Mouse (Mus musculus): Measurements from ENCODE around the gene Plppr3. TPM values are rescaled to one million over a fixed set of nuclear protein-coding genes. Genes with fewer than 3 reads are reported as not detected.

The Plppr3 gene
- polyA plus RNA-seq, 1 experiment from 2014 or later: 74.5 TPM

DNA sequence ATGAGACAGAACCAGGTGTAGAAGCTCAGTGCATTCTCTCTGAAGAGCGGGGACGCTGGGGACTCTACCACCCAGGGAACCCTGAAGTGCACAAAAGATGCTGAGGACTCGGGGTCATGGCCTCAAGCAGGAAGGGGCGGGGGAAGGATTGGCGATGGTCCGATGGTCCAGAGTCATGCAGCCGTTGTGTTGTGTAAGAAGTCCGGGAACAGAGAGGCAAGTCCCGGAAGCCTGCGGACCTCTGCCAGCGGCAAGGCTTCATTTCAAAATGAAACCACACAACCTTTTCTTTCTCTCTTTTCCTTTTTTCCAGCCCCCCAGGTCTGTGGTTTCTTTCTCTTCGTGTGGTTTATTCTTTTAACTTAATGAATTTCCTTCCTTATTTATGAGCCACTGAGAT lies 3.3 kb upstream of the Plppr3 start:
- Histone ChIP-seq H3K4me3 (replicated peaks) (no peak overlapping the region), H3K4me2 (no peak overlapping the region), H3K9ac (no peak overlapping the region), H3K27ac (peak overlapping the region; percentile 28; the same call in 1 of the 2 replicates), H3K36me3 (no peaks in the 10 kb centered on the region), H3K9me3 (replicated peaks) (no peaks in the 10 kb centered on the region), H3K27me3 (0 out of 2 replicates have a peak, but pooled peaks cover 5% of the 10 kb centered on the region), H3K4me1 (peaks cover 67% of the 10 kb centered on the region)
- ATAC-seq (replicated peaks; ENCODE audit: low FRiP score): no peak
- 44% methylated on average over 12 of the region's 12 CpGs for WGBS

DNA sequence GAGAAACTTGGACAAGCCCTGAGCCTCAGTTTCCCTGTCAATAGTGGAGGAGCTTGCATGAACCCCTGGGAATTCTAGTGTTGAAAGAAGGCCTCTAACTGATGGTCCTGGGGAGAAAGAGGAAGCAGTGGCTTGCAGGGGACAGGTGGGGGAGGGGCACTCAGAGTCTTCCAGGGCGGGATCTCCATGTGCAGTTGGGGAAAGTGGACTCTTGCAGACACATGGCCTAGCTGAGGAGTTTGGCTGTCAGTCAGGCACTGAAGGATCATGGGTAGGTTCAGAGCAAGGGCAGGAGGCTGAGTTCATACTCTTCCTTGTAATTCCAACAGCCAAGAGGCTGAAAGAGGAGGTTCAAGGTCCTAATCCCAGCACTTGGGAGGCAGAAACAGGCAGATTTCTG lies 2.7 kb upstream of the Plppr3 start:
- ATAC-seq (replicated peaks; ENCODE audit: low FRiP score): no peak
- H3K27me3 ChIP-seq: 0 out of 2 replicates have a peak, but pooled peaks cover 5% of the 10 kb centered on the region
- 38% methylated on average over 1 of the region's 1 CpGs for WGBS

DNA sequence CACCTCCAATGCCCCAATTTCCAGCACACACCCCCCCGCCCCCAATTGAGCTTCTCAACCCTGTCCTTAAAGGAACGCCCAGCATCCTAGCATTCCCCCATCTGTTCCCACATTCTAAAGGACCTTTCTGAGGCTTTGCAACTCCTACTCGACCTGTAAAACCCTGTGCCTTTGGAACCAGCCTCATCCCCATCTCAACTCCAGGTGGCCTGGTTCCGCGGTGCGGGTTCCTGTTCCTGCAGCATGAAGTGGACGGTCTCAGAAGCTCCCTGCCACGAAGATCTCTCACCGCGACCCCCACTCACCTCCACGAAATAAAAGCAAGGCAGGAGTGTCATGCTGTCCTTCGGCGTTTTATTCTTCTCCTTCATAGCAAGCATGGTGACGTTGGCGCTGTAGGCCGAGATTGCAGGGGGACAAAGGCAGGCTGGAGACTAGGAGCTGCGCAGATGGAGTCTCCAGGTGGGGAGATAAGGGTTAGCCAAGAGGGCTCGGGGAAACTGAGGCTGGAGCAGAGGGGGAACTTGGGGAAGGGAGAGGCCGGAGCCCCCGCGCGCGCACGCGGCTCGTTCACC lies 632 bp downstream of the Plppr3 start:
- peak overlapping the region; percentile 77 for H3K4me3 ChIP-seq (replicated peaks)
- peaks cover 34% of the 10 kb centered on the region for H3K4me1 ChIP-seq
- WGBS: under 1% methylated on average over 26 of the region's 26 CpGs
- no peaks in the 10 kb centered on the region for H3K27me3 ChIP-seq
- peak overlapping the region; percentile 96 for H3K4me2 ChIP-seq
- H3K36me3 ChIP-seq: peaks cover 26% of the 10 kb centered on the region
- peak overlapping the region; percentile 83 for H3K27ac ChIP-seq
- peak overlapping the region; percentile 82 for H3K9ac ChIP-seq
- ATAC-seq (replicated peaks; ENCODE audit: low FRiP score): peak; percentile 5; the same call in 1 of the 2 replicates
- no peaks in the 10 kb centered on the region for H3K9me3 ChIP-seq (replicated peaks)

More for the DNA sequence above, 2.7 kb upstream of the Plppr3 start:
- Histone ChIP-seq H3K9me3 (replicated peaks) (no peaks in the 10 kb centered on the region), H3K4me3 (replicated peaks) (no peak overlapping the region), H3K4me1 (peaks cover 65% of the 10 kb centered on the region), H3K27ac (no peak overlapping the region), H3K4me2 (no peak overlapping the region), H3K9ac (no peak overlapping the region), H3K36me3 (no peaks in the 10 kb centered on the region)

DNA sequence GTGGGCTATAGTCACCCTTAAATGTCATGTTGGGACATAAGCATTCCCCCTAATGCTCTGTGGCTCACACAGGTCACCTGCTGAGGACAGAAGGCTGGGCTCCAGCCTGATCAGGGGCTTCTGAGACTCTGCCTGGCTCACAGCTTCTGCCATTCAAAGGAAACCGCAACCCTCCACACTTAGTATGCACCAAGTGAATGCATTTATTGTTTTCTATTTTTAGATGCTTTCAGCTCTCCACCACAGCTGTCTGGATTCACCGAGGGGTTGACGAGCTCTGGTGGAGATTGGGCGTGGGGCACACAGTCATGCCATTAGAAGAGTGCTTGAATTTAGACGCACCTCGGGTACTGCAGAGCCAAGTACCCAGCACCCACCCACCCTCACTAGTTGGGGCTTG lies 1.1 kb downstream of the Plppr3 start:
- Histone ChIP-seq H3K27ac (peak overlapping the region; percentile 83; the same call in 1 of the 2 replicates), H3K4me1 (peaks cover 34% of the 10 kb centered on the region), H3K4me2 (peak overlapping the region; percentile 96), H3K4me3 (replicated peaks) (peak overlapping the region; percentile 77), H3K27me3 (no peaks in the 10 kb centered on the region), H3K9ac (peak overlapping the region; percentile 82), H3K36me3 (peaks cover 26% of the 10 kb centered on the region), H3K9me3 (replicated peaks) (no peaks in the 10 kb centered on the region)
- 5% methylated on average over 6 of the region's 6 CpGs for WGBS
- no peak for ATAC-seq (replicated peaks; ENCODE audit: low FRiP score)

DNA sequence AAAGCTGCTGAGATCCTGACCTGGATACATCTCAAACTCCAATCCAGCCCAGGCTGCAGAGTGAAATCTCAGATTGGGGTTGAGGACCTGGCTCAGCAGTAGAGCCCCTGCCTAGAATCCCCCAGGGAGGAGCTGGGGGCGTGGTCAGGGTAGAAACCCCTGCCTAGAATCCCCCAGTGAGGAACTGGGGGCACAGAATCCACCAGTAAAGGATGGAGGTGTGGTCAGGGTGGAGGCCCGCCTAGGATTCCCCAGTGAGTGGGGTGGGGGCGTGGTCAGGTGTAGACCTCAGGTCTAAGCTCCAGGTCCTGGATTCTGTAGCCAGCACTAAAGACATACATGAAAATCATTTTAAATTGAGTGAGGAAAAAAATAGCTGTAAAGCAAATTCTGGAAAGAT lies 1.6 kb downstream of the Plppr3 start:
- H3K27ac ChIP-seq: 0 out of 2 replicates have a peak overlapping the region, but pooled peaks have one; percentile 1
- peak overlapping the region; percentile 77 for H3K4me3 ChIP-seq (replicated peaks)
- H3K9ac ChIP-seq: no peak overlapping the region

DNA sequence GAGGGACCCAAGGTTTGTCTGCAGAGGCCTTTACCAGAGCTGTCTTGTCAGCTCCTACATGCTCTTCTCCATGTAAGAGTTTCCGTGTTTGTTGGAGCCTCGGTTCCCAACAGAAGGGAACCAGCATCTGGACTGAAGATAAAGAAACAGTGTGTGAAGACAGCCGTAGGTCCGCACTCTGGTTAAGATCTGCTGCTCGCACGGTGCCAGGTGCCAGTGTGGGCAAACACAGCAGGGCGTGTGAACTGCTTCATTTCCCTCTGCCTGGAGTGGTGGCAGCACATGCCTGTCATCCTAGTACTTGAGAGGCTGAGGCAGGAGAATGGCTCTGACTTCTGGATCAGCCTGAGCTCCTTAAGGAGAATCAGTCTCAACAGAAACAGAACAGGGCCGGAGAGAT lies 2.6 kb downstream of the Plppr3 start:
- Histone ChIP-seq H3K27me3 (no peaks in the 10 kb centered on the region), H3K4me3 (replicated peaks) (no peak overlapping the region), H3K4me1 (peaks cover 27% of the 10 kb centered on the region), H3K4me2 (no peak overlapping the region), H3K27ac (no peak overlapping the region), H3K36me3 (peaks cover 34% of the 10 kb centered on the region), H3K9me3 (replicated peaks) (no peaks in the 10 kb centered on the region), H3K9ac (no peak overlapping the region)
- ATAC-seq (replicated peaks; ENCODE audit: low FRiP score): no peak
- 91% methylated on average over 8 of the region's 8 CpGs for WGBS

More for the DNA sequence above, 1.6 kb downstream of the Plppr3 start:
- Histone ChIP-seq H3K4me2 (peak overlapping the region; percentile 96), H3K9me3 (replicated peaks) (no peaks in the 10 kb centered on the region), H3K36me3 (peaks cover 26% of the 10 kb centered on the region), H3K4me1 (peaks cover 32% of the 10 kb centered on the region), H3K27me3 (no peaks in the 10 kb centered on the region)
- WGBS: 53% methylated on average over 3 of the region's 3 CpGs
- ATAC-seq (replicated peaks; ENCODE audit: low FRiP score): no peak

DNA sequence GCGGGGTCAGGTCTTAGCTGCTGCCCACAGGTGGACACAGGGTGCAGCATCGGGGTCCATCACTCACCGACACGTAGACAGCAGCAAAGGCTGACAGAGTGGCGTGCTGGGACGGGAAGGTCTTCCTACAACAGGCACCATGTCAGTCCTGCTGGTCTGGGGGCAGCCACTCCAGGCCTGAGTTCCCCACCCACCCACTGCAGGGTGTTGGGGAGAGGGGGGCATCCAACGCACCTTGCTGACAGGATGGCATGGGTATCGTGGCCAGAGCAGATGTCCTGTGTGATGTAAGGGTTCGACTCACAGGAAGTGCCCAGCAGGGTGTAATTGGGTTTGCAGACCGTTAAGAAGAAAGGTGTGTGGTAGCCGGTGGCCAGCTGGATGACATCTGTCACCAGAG lies 7.8 kb downstream of the Plppr3 start:
- H3K27me3 ChIP-seq: no peaks in the 10 kb centered on the region
- H3K4me2 ChIP-seq: no peak overlapping the region
- H3K27ac ChIP-seq: no peak overlapping the region
- peaks cover 30% of the 10 kb centered on the region for H3K4me1 ChIP-seq
- H3K4me3 ChIP-seq (replicated peaks): no peak overlapping the region
- H3K9me3 ChIP-seq (replicated peaks): no peaks in the 10 kb centered on the region
- WGBS: 77% methylated on average over 11 of the region's 11 CpGs
- H3K9ac ChIP-seq: no peak overlapping the region
- H3K36me3 ChIP-seq: peaks cover 81% of the 10 kb centered on the region
- ATAC-seq (replicated peaks; ENCODE audit: low FRiP score): no peak

DNA sequence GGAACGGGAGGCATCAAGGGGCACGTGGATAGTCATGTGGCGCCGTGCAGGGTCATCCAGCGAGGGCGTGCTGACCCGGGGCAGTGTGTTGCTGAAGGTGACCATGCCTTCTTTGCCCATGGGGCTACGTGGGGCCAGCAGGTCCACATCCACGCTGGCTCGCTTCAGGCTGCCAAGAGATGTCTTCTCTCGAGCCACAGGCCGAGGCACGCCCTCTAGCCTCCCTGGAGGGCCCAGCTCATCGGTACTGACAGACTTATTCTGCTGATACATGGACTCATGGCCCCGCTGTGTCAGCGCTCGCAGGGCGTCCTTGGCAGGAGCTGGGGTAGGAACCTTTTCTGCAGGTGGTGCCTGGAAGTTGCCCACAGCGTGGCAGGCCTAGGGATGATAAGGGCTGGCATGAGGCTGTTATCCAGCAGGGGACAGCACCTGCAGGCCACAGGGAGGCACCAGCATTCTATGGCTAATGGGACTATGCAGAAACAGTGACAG lies 8.6 kb downstream of the Plppr3 start:
- peak; percentile 10; the same call in 1 of the 2 replicates for ATAC-seq (replicated peaks; ENCODE audit: low FRiP score)

DNA sequence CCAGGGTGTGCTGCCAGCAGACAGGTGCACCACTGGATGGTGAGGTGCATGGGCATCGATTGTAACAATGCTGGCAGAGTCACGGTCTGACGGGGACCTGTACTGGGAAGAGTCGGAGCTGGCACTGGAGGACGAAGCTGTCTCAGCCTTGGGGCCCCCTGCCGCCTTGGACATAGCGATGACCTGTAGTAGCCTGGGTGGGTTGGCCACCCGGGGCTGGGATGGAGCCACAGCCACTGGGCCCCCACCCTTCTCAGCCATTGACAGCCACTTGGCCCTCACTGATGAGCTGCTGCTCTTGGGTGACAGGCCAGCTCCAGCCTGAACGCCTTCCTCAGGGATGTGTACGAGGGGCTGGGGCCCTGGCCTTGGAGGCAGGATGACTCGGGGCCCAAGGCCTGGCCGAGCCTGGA lies 9.2 kb downstream of the Plppr3 start:
- Histone ChIP-seq H3K36me3 (peaks cover 85% of the 10 kb centered on the region), H3K4me3 (replicated peaks) (no peak overlapping the region), H3K27me3 (no peaks in the 10 kb centered on the region), H3K4me1 (peaks cover 43% of the 10 kb centered on the region), H3K4me2 (no peak overlapping the region), H3K9ac (no peak overlapping the region; the same call in 1 of the 2 replicates), H3K27ac (peak overlapping the region; percentile 59), H3K9me3 (replicated peaks) (no peaks in the 10 kb centered on the region)
- ATAC-seq (replicated peaks; ENCODE audit: low FRiP score): peak; percentile 31; the same call in 1 of the 2 replicates
- 55% methylated on average over 12 of the region's 12 CpGs for WGBS

More for the DNA sequence above, 8.6 kb downstream of the Plppr3 start:
- Histone ChIP-seq H3K27ac (peak overlapping the region; percentile 59), H3K4me2 (no peak overlapping the region), H3K9ac (no peak overlapping the region), H3K27me3 (no peaks in the 10 kb centered on the region), H3K36me3 (peaks cover 82% of the 10 kb centered on the region), H3K4me1 (peaks cover 37% of the 10 kb centered on the region), H3K4me3 (replicated peaks) (no peak overlapping the region), H3K9me3 (replicated peaks) (no peaks in the 10 kb centered on the region)
- WGBS: 65% methylated on average over 19 of the region's 19 CpGs

DNA sequence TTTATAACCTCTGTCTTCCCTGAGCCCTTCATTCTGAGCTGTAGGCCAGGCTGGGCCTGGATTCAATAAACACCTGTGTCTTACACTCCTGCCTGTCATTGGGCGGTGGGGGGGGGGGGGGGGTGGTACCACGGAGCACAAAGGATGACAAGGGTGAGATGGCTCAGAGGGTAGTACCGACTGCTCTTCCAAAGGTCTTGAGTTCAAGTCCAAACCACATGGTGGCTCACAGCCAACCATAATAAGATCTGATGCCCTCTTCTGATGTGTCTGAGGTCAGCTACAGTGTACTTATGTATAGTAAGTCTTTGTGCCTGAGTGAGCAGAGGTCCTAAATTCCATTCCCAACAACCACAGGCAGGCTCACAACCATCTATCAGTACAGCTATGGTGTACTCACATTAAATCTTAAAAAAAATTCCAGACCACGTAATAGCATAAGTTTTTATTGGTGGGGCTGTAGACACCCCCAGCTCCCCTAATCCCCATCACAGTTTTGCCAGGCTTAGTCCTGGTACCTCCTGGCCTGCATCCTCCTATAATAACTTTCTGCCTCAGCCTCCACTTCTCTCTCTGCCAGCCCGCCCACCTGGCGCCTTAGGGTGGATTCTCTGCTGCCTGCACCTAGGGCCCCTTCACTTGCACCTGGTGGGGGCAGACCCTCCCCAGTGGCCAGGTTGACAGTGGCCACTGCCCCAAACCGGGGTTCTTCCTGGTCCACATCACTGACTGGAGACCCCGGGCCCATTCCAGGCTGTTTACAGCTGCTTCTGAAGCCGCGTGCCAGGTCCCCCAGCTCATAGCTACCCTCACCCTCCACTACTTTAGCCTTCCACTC lies 9.9 kb downstream of the Plppr3 start:
- Histone ChIP-seq H3K9ac (no peak overlapping the region), H3K4me1 (peaks cover 50% of the 10 kb centered on the region), H3K27me3 (no peaks in the 10 kb centered on the region), H3K4me2 (no peak overlapping the region), H3K36me3 (peaks cover 85% of the 10 kb centered on the region), H3K4me3 (replicated peaks) (no peak overlapping the region), H3K9me3 (replicated peaks) (no peaks in the 10 kb centered on the region), H3K27ac (peak overlapping the region; percentile 59)
- 48% methylated on average over 10 of the region's 10 CpGs for WGBS
- ATAC-seq (replicated peaks; ENCODE audit: low FRiP score): no peak

DNA sequence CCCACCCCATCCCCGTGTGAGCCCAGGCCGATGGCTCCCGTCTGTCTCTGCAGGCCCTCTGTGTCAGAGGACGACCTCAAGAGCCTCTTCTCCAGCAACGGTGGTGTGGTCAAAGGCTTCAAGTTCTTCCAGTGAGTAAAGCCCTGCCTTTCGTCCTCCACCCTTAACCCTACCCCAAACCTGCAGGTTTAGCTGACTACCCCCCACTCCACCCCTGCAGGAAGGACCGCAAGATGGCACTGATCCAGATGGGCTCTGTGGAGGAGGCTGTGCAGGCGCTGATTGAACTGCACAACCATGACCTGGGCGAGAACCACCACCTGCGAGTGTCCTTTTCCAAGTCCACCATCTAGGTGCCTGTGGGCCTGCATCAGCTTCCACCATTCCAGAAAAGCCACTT lies 11.5 kb downstream of the Plppr3 start:
- peaks cover 96% of the 10 kb centered on the region for H3K36me3 ChIP-seq
- no peak overlapping the region for H3K4me3 ChIP-seq (replicated peaks)
- 0 out of 2 replicates have a peak overlapping the region, but pooled peaks have one; percentile 74 for H3K27ac ChIP-seq
- H3K9ac ChIP-seq: no peak overlapping the region
- 58% methylated on average over 10 of the region's 10 CpGs for WGBS
- H3K4me1 ChIP-seq: peaks cover 66% of the 10 kb centered on the region
- H3K4me2 ChIP-seq: no peak overlapping the region
- ATAC-seq (replicated peaks; ENCODE audit: low FRiP score): no peak
- H3K9me3 ChIP-seq (replicated peaks): no peaks in the 10 kb centered on the region
- no peaks in the 10 kb centered on the region for H3K27me3 ChIP-seq
